Mouse (Mus musculus): ENCODE data around the gene Bsdc1.
A peak's percentile ranks its signal among the peaks of the same experiment; 100 is the strongest.
"Not testable (repeated sequence)": the region's sequence is repeated elsewhere in the genome, so short reads cannot be mapped to it uniquely, and the experiment has no call there.

The Bsdc1 gene

DNA sequence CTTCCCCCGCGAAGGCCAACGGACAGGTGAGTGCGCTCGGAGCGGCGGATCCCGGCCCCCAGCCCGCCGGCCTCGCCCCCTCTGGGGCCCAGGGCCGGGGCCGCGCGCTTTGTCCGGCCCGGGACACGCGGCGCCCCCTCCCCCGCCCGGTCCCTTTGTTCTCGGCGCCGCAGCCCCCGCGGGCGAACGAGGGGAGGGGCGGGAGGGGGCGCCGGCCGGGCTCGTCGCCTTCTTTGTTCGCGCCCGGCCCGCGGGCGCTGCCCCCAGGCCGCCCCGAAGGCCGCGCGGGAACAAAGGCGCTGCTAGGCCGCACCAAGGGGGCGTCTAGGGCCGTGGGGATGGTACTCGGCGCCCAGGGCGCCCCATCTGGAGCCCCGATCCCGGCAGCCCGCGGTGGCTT lies 52.5 kb downstream of the Bsdc1 start:
- DNase-seq (ENCODE audit: low spot score) = no peak

DNA sequence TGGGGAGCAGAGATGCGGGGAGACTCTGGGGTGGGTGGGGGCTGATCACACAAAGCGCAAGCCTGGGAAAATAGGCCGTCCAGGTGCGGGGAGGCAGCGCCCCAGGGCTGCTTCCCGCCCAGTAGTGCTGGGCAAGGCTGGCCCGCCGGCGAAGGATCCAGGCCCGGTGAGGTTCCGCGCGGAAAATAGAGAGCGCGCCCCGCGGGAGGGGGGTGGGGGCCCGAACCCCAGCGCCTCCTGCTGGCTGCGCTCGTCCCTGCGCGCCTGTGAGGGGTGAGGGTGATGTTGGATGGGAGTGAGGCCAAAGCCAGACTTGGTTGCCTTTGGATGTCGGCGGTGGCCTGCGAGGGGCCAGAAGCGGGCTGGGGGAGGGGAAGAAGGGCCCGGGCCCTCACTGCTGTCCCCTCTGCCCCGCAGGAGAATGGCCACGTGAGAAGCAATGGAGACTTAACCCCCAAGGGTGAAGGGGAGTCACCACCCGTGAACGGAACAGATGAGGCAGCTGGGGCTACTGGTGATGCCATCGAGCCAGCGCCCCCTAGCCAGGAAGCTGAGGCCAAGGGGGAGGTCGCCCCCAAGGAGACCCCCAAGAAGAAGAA lies 53.0 kb downstream of the Bsdc1 start:
- peak; percentile 37 for DNase-seq (ENCODE audit: low spot score)

DNA sequence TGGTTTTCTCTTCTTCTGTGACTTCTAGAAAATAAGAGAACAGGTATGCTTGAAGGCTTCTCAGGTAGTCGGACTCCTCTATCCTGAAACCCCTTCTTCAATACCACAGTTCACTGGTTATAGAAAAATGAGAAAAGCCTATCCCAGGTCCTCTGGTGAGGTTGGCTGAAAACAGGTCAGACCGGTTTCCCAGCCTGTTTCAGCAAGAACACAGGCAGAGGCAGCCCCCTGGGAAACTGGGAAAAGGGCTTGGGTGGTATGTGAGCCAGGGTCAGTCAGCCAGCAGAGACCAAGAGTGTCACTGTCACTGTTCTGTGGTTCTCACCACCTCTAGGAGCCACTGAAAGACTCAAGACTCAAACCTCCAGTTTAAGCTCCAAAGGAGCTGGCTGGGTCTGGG lies 55.5 kb downstream of the Bsdc1 start:
- DNase-seq (ENCODE audit: low spot score) = no peak

DNA sequence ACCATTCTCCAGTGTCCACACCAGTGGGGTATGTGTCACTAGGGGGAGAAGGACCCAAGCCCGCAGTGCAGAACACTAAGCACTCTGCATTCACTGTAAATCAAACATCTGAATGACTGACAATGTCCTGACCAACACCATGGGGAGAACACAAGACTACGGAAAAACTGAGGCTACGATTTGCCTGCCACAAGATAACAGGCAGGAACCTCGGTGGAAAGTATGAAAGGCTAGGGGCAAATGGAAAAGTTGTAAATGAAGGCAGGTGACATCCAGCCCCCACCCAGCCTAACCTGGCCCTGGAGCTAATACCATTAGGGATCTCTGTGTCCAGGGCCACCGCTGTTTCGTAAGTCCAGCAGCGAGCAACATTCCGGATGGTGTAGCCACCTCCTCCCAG lies 57.1 kb downstream of the Bsdc1 start:
- DNase-seq (ENCODE audit: low spot score) = no peak

DNA sequence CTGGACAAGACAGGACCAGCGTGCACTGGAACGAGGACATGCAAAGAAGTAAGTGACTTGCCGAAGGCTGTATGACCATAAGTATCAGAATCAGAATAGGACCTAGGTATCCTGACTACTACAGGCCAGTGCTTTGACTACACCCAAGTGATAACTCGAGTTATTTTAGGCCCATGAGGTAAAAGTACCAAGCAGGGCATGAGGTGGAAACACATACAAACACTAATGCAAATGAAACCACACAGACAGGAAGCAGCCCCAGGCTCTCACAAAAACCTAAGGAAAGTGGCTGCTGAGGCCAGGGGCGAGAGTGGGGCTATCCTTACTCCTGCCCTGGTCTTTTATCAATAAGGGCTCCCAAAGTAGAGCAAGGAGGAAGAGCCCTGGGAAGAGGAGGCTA lies 64.0 kb downstream of the Bsdc1 start:
- no peak for DNase-seq (ENCODE audit: low spot score)

DNA sequence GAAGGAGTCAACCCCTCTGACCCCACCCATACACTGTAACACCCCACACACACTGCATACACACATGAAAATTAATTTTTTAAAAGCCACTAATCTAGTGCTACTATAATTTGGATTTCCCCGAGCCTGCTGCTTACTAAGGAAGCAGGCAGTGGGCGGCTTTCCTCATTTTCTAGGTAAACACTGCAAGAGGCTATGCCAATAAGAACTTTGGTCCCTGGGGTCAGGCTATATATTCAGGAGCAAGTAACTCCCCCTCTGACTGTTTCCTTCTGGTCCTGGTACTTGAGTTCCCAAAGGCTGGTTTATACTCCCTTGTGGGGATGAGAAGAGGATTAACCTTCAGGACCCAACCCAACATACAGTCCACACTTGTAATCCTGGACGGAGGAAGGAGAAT lies 64.5 kb downstream of the Bsdc1 start:
- DNase-seq (ENCODE audit: low spot score) = no peak

DNA sequence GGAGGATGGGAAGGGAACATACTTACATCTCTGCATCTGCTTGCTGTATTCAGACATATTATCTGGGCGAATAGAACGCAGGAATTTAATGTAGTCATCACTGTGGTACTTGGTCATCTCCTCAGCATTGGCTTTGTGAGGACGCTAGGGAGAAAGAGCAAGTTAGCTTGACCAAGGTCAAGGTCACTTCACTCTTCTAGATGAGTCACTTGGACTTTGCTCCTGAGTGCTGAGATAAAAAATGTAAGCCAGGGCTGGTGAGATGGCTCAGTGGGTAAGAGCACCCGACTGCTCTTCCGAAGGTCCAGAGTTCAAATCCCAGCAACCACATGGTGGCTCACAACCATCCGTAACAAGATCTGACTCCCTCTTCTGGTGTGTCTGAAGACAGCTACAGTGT lies 67.5 kb downstream of the Bsdc1 start:
- DNase-seq (ENCODE audit: low spot score) = not testable (repeated sequence)
